Mouse (Mus musculus) heart, embryonic 14.5 days (tissue): Measurements from ENCODE around the gene Tmpo. TPM values are rescaled to one million over a fixed set of nuclear protein-coding genes. Genes with fewer than 3 reads are reported as not detected.

ENCODE experiments used
- ATAC-seq: fragments of 200-750 bp; cut with Nextera tagmentation; 2 replicates; pipeline ENCODE4 v1.8.0; 2017; ENCODE audit warnings: low read depth, moderate TSS enrichment; ENCODE audit not compliant: insufficient number of reproducible peaks, insufficient read depth, low FRiP score
- H3K27ac ChIP-seq, 2 experiments: fragments of 200-500 bp in 1 of 2; fragments of 300-500 bp in 1 of 2; sonication (generic) in 1 of 2; replicated peaks in 1 of 2; 2 replicates each; pipeline ENCODE4 v1.5.1; 2012 to 2014; ENCODE audit warnings: low read depth in 2 of 2, low read length in 2 of 2, control low read depth in 1 of 2, mild to moderate bottlenecking in 1 of 2, mixed read lengths in 1 of 2; ENCODE audit not compliant: control insufficient read depth in 1 of 2, insufficient read depth in 1 of 2
- H3K27me3 ChIP-seq: fragments of 300-500 bp; sonication (generic); 2 replicates; pipeline ENCODE4 v1.6.1; 2014; ENCODE audit warnings: mild to moderate bottlenecking, low read length, control low read depth; ENCODE audit not compliant: control insufficient read depth, insufficient read depth
- H3K36me3 ChIP-seq: fragments of 300-500 bp; sonication (generic); 2 replicates; pipeline ENCODE4 v1.6.1; 2014; ENCODE audit warnings: mild to moderate bottlenecking, control low read depth, low read length, mixed read lengths; ENCODE audit not compliant: control insufficient read depth, insufficient read depth
- H3K4me1 ChIP-seq, 2 experiments: fragments of 200-500 bp in 1 of 2; fragments of 300-500 bp in 1 of 2; sonication (generic) in 1 of 2; 2 replicates each; pipeline ENCODE4 v1.6.1; 2012 to 2014; ENCODE audit warnings: low read length in 2 of 2, control low read depth in 1 of 2, mixed read lengths in 1 of 2; ENCODE audit not compliant: control insufficient read depth in 2 of 2, insufficient read depth in 2 of 2
- H3K4me2 ChIP-seq: fragments of 300-500 bp; sonication (generic); 2 replicates; pipeline ENCODE4 v1.6.1; 2014; ENCODE audit warnings: mild to moderate bottlenecking, low read length
- H3K4me3 ChIP-seq, 2 experiments: fragments of 200-500 bp in 1 of 2; fragments of 300-500 bp in 1 of 2; sonication (generic) in 1 of 2; 2 replicates each; pipeline ENCODE4 v1.5.1; 2012 to 2014; ENCODE audit warnings: low read length in 2 of 2, mild to moderate bottlenecking in 2 of 2, control low read depth in 1 of 2, low read depth in 1 of 2, moderate library complexity in 1 of 2; ENCODE audit not compliant: control insufficient read depth in 1 of 2, insufficient read depth in 1 of 2
- H3K9ac ChIP-seq: fragments of 300-500 bp; sonication (generic); 2 replicates; pipeline ENCODE4 v1.6.1; 2014; ENCODE audit warnings: mild to moderate bottlenecking, low read length
- H3K9me3 ChIP-seq: fragments of 300-500 bp; sonication (generic); 2 replicates; pipeline ENCODE4 v1.6.1; 2016; ENCODE audit warnings: low read length, control low read depth; ENCODE audit not compliant: control insufficient read depth
- WGBS: fragments of 180-500 bp; shearing (Covaris S2); extraction: QIAGEN DNeasy Blood & Tissue Kit; methylation state at CpG from one replicate; pipeline ENCODE4 v1.1.7; 2014; 5-methylcytosine and 5-hydroxymethylcytosine counted together
- polyA plus RNA-seq: library from polyadenylated mRNA; unstranded; fragments of >200 nt; fragmentation: Nextera tagmentation; extraction: Ambion mirVana; gene quantifications from 2 replicates; pipeline ENCODE4 v1.2.1, GENCODE M21; 2014

Tmpo gene
- polyA plus RNA-seq, 1 experiment from 2014 or later: 181 TPM

GRCm38 (mm10) chr10:91139148-91139766, 41.9 kb downstream of the Tmpo start:
- ATAC-seq: no peak
- Histone ChIP-seq H3K4me2 (peak overlapping the region; percentile 39), H3K27ac (peak overlapping the region; percentile 79 to 87), H3K4me3 (no peak overlapping the region), H3K4me1 (peaks cover 5 to 13% of the 10 kb centered on the region in 2 experiments; a peak in 3 of 4 replicates), H3K36me3 (no peaks in the 10 kb centered on the region), H3K27me3 (no peaks in the 10 kb centered on the region), H3K9ac (peak overlapping the region; percentile 31; the same call in 1 of the 2 replicates), H3K9me3 (no peaks in the 10 kb centered on the region)
- 47% methylated on average over 14 of the region's 14 CpGs for WGBS

GRCm38 (mm10) chr10:91138317-91138716, 42.8 kb downstream of the Tmpo start:
- WGBS: 66% methylated on average over 3 of the region's 3 CpGs
- ATAC-seq: no peak
- H3K9me3 ChIP-seq: no peaks in the 10 kb centered on the region
- H3K4me1 ChIP-seq: peaks cover 5 to 13% of the 10 kb centered on the region in 2 experiments; a peak in 3 of 4 replicates
- H3K27ac ChIP-seq: peak overlapping the region; percentile 79 to 87; a peak in 2 of 4 replicates
- H3K27me3 ChIP-seq: no peaks in the 10 kb centered on the region
- no peak overlapping the region for H3K9ac ChIP-seq
- H3K4me2 ChIP-seq: no peak overlapping the region
- no peak overlapping the region for H3K4me3 ChIP-seq
- H3K36me3 ChIP-seq: no peaks in the 10 kb centered on the region

GRCm38 (mm10) chr10:91137400-91137799, 43.7 kb downstream of the Tmpo start:
- no peak for ATAC-seq
- 75% methylated on average over 9 of the region's 9 CpGs for WGBS

GRCm38 (mm10) chr10:91135302-91135972, 45.7 kb downstream of the Tmpo start:
- Histone ChIP-seq H3K9me3 (no peaks in the 10 kb centered on the region), H3K36me3 (no peaks in the 10 kb centered on the region), H3K4me3 (no peak overlapping the region), H3K27ac (no peak overlapping the region), H3K27me3 (no peaks in the 10 kb centered on the region), H3K4me2 (no peak overlapping the region), H3K4me1 (peaks cover 5 to 13% of the 10 kb centered on the region in 2 experiments; a peak in 3 of 4 replicates), H3K9ac (no peak overlapping the region)
- WGBS: 92% methylated on average over 7 of the region's 7 CpGs
- no peak for ATAC-seq

More at GRCm38 (mm10) chr10:91137400-91137799, 43.7 kb downstream of the Tmpo start:
- Histone ChIP-seq H3K9ac (no peak overlapping the region), H3K27ac (no peak overlapping the region), H3K4me3 (no peak overlapping the region), H3K27me3 (no peaks in the 10 kb centered on the region), H3K9me3 (no peaks in the 10 kb centered on the region), H3K4me1 (peaks cover 5 to 13% of the 10 kb centered on the region in 2 experiments; a peak in 3 of 4 replicates), H3K4me2 (no peak overlapping the region), H3K36me3 (no peaks in the 10 kb centered on the region)

- no peak for ATAC-seq
- 88% methylated on average over 1 of the region's 1 CpGs for WGBS
- H3K4me2 ChIP-seq: no peak overlapping the region
- no peak overlapping the region for H3K4me3 ChIP-seq
- H3K9me3 ChIP-seq: 0 out of 2 replicates have a peak, but pooled peaks cover 3% of the 10 kb centered on the region
- peaks cover 4 to 8% of the 10 kb centered on the region in 2 experiments for H3K4me1 ChIP-seq
- H3K27me3 ChIP-seq: no peaks in the 10 kb centered on the region
- H3K36me3 ChIP-seq: no peaks in the 10 kb centered on the region
- no peak overlapping the region for H3K27ac ChIP-seq
- H3K9ac ChIP-seq: no peak overlapping the region
Measured at GRCm38 (mm10) chr10:91131565-91131964, 49.5 kb downstream of the Tmpo start.

- H3K36me3 ChIP-seq: no peaks in the 10 kb centered on the region
- no peak overlapping the region for H3K4me3 ChIP-seq
- WGBS: 95% methylated on average over 3 of the region's 3 CpGs
- H3K9ac ChIP-seq: no peak overlapping the region
- H3K4me2 ChIP-seq: no peak overlapping the region
- no peak for ATAC-seq
- H3K4me1 ChIP-seq: peaks cover 6 to 8% of the 10 kb centered on the region in 2 experiments
- no peaks in the 10 kb centered on the region for H3K27me3 ChIP-seq
- no peak overlapping the region for H3K27ac ChIP-seq
- H3K9me3 ChIP-seq: 0 out of 2 replicates have a peak, but pooled peaks cover 3% of the 10 kb centered on the region
Measured at GRCm38 (mm10) chr10:91130792-91131191, 50.3 kb downstream of the Tmpo start.

GRCm38 (mm10) chr10:91128551-91129160, 52.5 kb downstream of the Tmpo start:
- no peak overlapping the region for H3K4me2 ChIP-seq
- ATAC-seq: no peak
- no peaks in the 10 kb centered on the region for H3K27me3 ChIP-seq
- H3K4me3 ChIP-seq: no peak overlapping the region
- 0 out of 2 replicates have a peak, but pooled peaks cover 3% of the 10 kb centered on the region for H3K9me3 ChIP-seq
- no peak overlapping the region for H3K27ac ChIP-seq
- H3K36me3 ChIP-seq: no peaks in the 10 kb centered on the region
- no peak overlapping the region for H3K9ac ChIP-seq
- 92% methylated on average over 1 of the region's 1 CpGs for WGBS
- peaks cover 7 to 8% of the 10 kb centered on the region in 2 experiments for H3K4me1 ChIP-seq
